Mouse (Mus musculus) limb, embryonic 11.5 days (tissue): ENCODE data around the gene Ung. TPM values are rescaled to one million over a fixed set of nuclear protein-coding genes. Genes with fewer than 3 reads are reported as not detected.
A peak's percentile ranks its signal among the peaks of the same experiment; 100 is the strongest.

Source experiments
- ATAC-seq: fragments of 200-750 bp; cut with Nextera tagmentation; 2 replicates; pipeline ENCODE4 v1.8.0; 2017; ENCODE audit warnings: low read depth; ENCODE audit not compliant: insufficient number of reproducible peaks, low FRiP score, low TSS enrichment
- DNase-seq: peaks from one replicate; pipeline ENCODE4 v3.0.0-alpha.2; 2015; ENCODE audit warnings: low spot score
- H3K27ac ChIP-seq: fragments of 300-500 bp; sonication (generic); replicated peaks from 2 replicates; pipeline ENCODE4 v1.5.1; 2014; ENCODE audit warnings: low read depth, mild to moderate bottlenecking, low read length
- H3K27me3 ChIP-seq: fragments of 300-500 bp; sonication (generic); 2 replicates; pipeline ENCODE4 v1.6.1; 2014; ENCODE audit warnings: mild to moderate bottlenecking, low read length, mixed read lengths; ENCODE audit not compliant: control insufficient read depth, insufficient read depth
- H3K36me3 ChIP-seq: fragments of 300-500 bp; sonication (generic); 2 replicates; pipeline ENCODE4 v1.6.1; 2014; ENCODE audit warnings: mild to moderate bottlenecking, low read length, moderate library complexity, mixed read lengths; ENCODE audit not compliant: control insufficient read depth, insufficient read depth
- H3K4me1 ChIP-seq: fragments of 300-500 bp; sonication (generic); 2 replicates; pipeline ENCODE4 v1.6.1; 2014; ENCODE audit warnings: low read length, mixed read lengths; ENCODE audit not compliant: control insufficient read depth, insufficient read depth
- H3K4me2 ChIP-seq: fragments of 300-500 bp; sonication (generic); 2 replicates; pipeline ENCODE4 v1.6.1; 2014; ENCODE audit warnings: low read depth, mild to moderate bottlenecking, moderate library complexity; ENCODE audit not compliant: severe bottlenecking
- H3K4me3 ChIP-seq: fragments of 300-500 bp; sonication (generic); 2 replicates; pipeline ENCODE4 v1.5.1; 2014; ENCODE audit warnings: low read depth, low read length
- H3K9ac ChIP-seq: fragments of 300-500 bp; sonication (generic); 2 replicates; pipeline ENCODE4 v1.6.1; 2014; ENCODE audit warnings: mild to moderate bottlenecking, low read length
- H3K9me3 ChIP-seq: fragments of 300-500 bp; sonication (generic); 2 replicates; pipeline ENCODE4 v1.6.1; 2016; ENCODE audit warnings: low read length; ENCODE audit not compliant: control insufficient read depth
- WGBS: fragments of 180-500 bp; shearing (Covaris S2); extraction: QIAGEN DNeasy Blood & Tissue Kit; methylation state at CpG from one replicate; pipeline ENCODE4 v1.1.7; 2014; 5-methylcytosine and 5-hydroxymethylcytosine counted together
- polyA plus RNA-seq: library from polyadenylated mRNA; unstranded; fragments of >200 nt; fragmentation: Nextera tagmentation; extraction: Ambion mirVana; gene quantifications from 2 replicates; pipeline ENCODE4 v1.2.1, GENCODE M21; 2014

Ung gene
- polyA plus RNA-seq, 1 experiment from 2014 or later: 41.8 TPM

GRCm38 (mm10) chr5:114126499-114127244, 3.5 kb upstream of the Ung start:
- no peak overlapping the region for H3K4me3 ChIP-seq
- DNase-seq: no peak
- H3K27ac ChIP-seq: no peak overlapping the region
- 0 out of 2 replicates have a peak, but pooled peaks cover 2% of the 10 kb centered on the region for H3K36me3 ChIP-seq
- H3K27me3 ChIP-seq: no peaks in the 10 kb centered on the region
- H3K4me2 ChIP-seq: peak overlapping the region; percentile 85; the same call in 1 of the 2 replicates
- peaks cover 3% of the 10 kb centered on the region; the same call in 1 of the 2 replicates for H3K4me1 ChIP-seq
- no peaks in the 10 kb centered on the region for H3K9me3 ChIP-seq
- no peak overlapping the region for H3K9ac ChIP-seq
- WGBS: 90% methylated on average over 7 of the region's 7 CpGs
- no peak for ATAC-seq

- Histone ChIP-seq H3K4me3 (peak within 1 kb of the TSS; percentile 63), H3K9me3 (no peaks in the 10 kb centered on the region), H3K27me3 (no peaks in the 10 kb centered on the region), H3K4me1 (peaks cover 9% of the 10 kb centered on the region), H3K36me3 (0 out of 2 replicates have a peak, but pooled peaks cover 2% of the 10 kb centered on the region), H3K27ac (peak within 1 kb of the TSS; percentile 84), H3K9ac (peak within 1 kb of the TSS; percentile 76), H3K4me2 (peak within 1 kb of the TSS; percentile 85)
- under 1% methylated on average over 69 of the region's 69 CpGs for WGBS
- DNase-seq (peak; percentile 97), ATAC-seq (0 out of 2 replicates have a peak, but pooled peaks have one; percentile 11)
Observed at GRCm38 (mm10) chr5:114127374-114128349, 2.5 kb upstream of the Ung start, which contains the start of gene Alkbh2. Alkbh2 (minus strand) TSS chr5:114128218.

GRCm38 (mm10) chr5:114129550-114130210, 506 bp upstream of the Ung start:
- no peak overlapping the region for H3K27ac ChIP-seq

GRCm38 (mm10) chr5:114130698-114131520, 723 bp downstream of the Ung start:
- no peaks in the 10 kb centered on the region for H3K36me3 ChIP-seq
- H3K4me1 ChIP-seq: peaks cover 10% of the 10 kb centered on the region
- peak; percentile 97 for ATAC-seq
- peak overlapping the region; percentile 84 for H3K4me2 ChIP-seq
- no peaks in the 10 kb centered on the region for H3K27me3 ChIP-seq
- 0 out of 2 replicates have a peak overlapping the region, but pooled peaks have one; percentile 30 for H3K27ac ChIP-seq
- no peaks in the 10 kb centered on the region for H3K9me3 ChIP-seq
- WGBS: under 1% methylated on average over 84 of the region's 87 CpGs
- DNase-seq: peak; percentile 96
- H3K9ac ChIP-seq: peak overlapping the region; percentile 70
- peak overlapping the region; percentile 71 for H3K4me3 ChIP-seq

More at GRCm38 (mm10) chr5:114129550-114130210, 506 bp upstream of the Ung start:
- Histone ChIP-seq H3K4me1 (peaks cover 10% of the 10 kb centered on the region), H3K9ac (0 out of 2 replicates have a peak overlapping the region, but pooled peaks have one; percentile 70), H3K4me2 (peak overlapping the region; percentile 84), H3K9me3 (no peaks in the 10 kb centered on the region), H3K4me3 (peak overlapping the region; percentile 71), H3K36me3 (no peaks in the 10 kb centered on the region), H3K27me3 (no peaks in the 10 kb centered on the region)
- 80% methylated on average over 15 of the region's 15 CpGs for WGBS
- ATAC-seq (no peak), DNase-seq (no peak)

- no peaks in the 10 kb centered on the region for H3K27me3 ChIP-seq
- DNase-seq: no peak
- H3K9ac ChIP-seq: peak overlapping the region; percentile 70
- ATAC-seq: no peak
- peak overlapping the region; percentile 84 for H3K4me2 ChIP-seq
- peaks cover 10% of the 10 kb centered on the region for H3K4me1 ChIP-seq
- 0% methylated on average over 15 of the region's 15 CpGs for WGBS
- H3K36me3 ChIP-seq: no peaks in the 10 kb centered on the region
- no peaks in the 10 kb centered on the region for H3K9me3 ChIP-seq
- peak overlapping the region; percentile 71 for H3K4me3 ChIP-seq
- 0 out of 2 replicates have a peak overlapping the region, but pooled peaks have one; percentile 30 for H3K27ac ChIP-seq
Observed at GRCm38 (mm10) chr5:114131521-114131840, 1.3 kb downstream of the Ung start.

- Histone ChIP-seq H3K36me3 (peaks cover 2% of the 10 kb centered on the region; the same call in 1 of the 2 replicates), H3K27ac (no peak overlapping the region), H3K4me3 (no peak overlapping the region), H3K27me3 (no peaks in the 10 kb centered on the region), H3K4me1 (peaks cover 10% of the 10 kb centered on the region), H3K9ac (no peak overlapping the region), H3K9me3 (no peaks in the 10 kb centered on the region), H3K4me2 (no peak overlapping the region)
- ATAC-seq (no peak), DNase-seq (no peak)
- WGBS: 84% methylated on average over 6 of the region's 6 CpGs
Observed at GRCm38 (mm10) chr5:114132841-114133240, 2.7 kb downstream of the Ung start.

GRCm38 (mm10) chr5:114134091-114134534, 3.9 kb downstream of the Ung start:
- Histone ChIP-seq H3K27me3 (no peaks in the 10 kb centered on the region), H3K4me1 (peaks cover 10% of the 10 kb centered on the region)
- peak; percentile 43 for DNase-seq

More at GRCm38 (mm10) chr5:114134091-114134534, 3.9 kb downstream of the Ung start:
- no peak for ATAC-seq
- no peak overlapping the region for H3K4me3 ChIP-seq
- WGBS: 74% methylated on average over 6 of the region's 6 CpGs
- no peaks in the 10 kb centered on the region for H3K9me3 ChIP-seq
- no peak overlapping the region for H3K9ac ChIP-seq
- H3K36me3 ChIP-seq: peaks cover 2% of the 10 kb centered on the region
- no peak overlapping the region for H3K27ac ChIP-seq
- H3K4me2 ChIP-seq: no peak overlapping the region
